Mouse (Mus musculus) thymus, postnatal 14 days (tissue): ENCODE measurements around the gene Lat2.
A peak's percentile ranks its signal among the peaks of the same experiment; 100 is the strongest.

ENCODE experiments used
- DNase-seq: peaks from one replicate; pipeline ENCODE4 v3.0.0; 2021

Lat2 gene

GRCm38 (mm10) chr5:134614802-134615201, at the start of gene Lat2:
Gene Lat2 (minus strand): TSS chr5:134615025.
- no peak for DNase-seq

- no peak for DNase-seq
These were observed 41.9 kb upstream of the Lat2 start for GRCm38 (mm10) chr5:134656708-134657107.

GRCm38 (mm10) chr5:134652015-134652414, 37.2 kb upstream of the Lat2 start:
- DNase-seq = no peak

- DNase-seq = peak; percentile 77
These were observed 36.1 kb upstream of the Lat2 start for GRCm38 (mm10) chr5:134650926-134651325.

- peak; percentile 33 for DNase-seq
These were observed 34.2 kb upstream of the Lat2 start for GRCm38 (mm10) chr5:134648976-134649375.

GRCm38 (mm10) chr5:134647394-134647793, 32.6 kb upstream of the Lat2 start:
- DNase-seq = no peak

- no peak for DNase-seq
These were observed 31.6 kb upstream of the Lat2 start for GRCm38 (mm10) chr5:134646461-134646860.

GRCm38 (mm10) chr5:134644643-134645118, 29.9 kb upstream of the Lat2 start:
- no peak for DNase-seq

GRCm38 (mm10) chr5:134644121-134644520, 29.3 kb upstream of the Lat2 start:
- no peak for DNase-seq

- no peak for DNase-seq
These were observed 25.5 kb upstream of the Lat2 start for GRCm38 (mm10) chr5:134640371-134640770.

- DNase-seq = peak; percentile 98
These were observed 24.5 kb upstream of the Lat2 start, which contains the start of gene Eif4h for GRCm38 (mm10) chr5:134639269-134639682. Gene Eif4h (minus strand): TSS chr5:134639490.

- peak; percentile 76 for DNase-seq
These were observed 23.8 kb upstream of the Lat2 start for GRCm38 (mm10) chr5:134638461-134639268.

GRCm38 (mm10) chr5:134637820-134638367, 23.1 kb upstream of the Lat2 start:
- no peak for DNase-seq

GRCm38 (mm10) chr5:134632841-134633240, 18.0 kb upstream of the Lat2 start:
- DNase-seq = no peak

GRCm38 (mm10) chr5:134630835-134631234, 16.0 kb upstream of the Lat2 start:
- no peak for DNase-seq

- DNase-seq = no peak
These were observed 14.7 kb upstream of the Lat2 start for GRCm38 (mm10) chr5:134629508-134629907.

- no peak for DNase-seq
These were observed 7.2 kb upstream of the Lat2 start for GRCm38 (mm10) chr5:134622069-134622468.

GRCm38 (mm10) chr5:134621099-134621640, 6.3 kb upstream of the Lat2 start:
- no peak for DNase-seq

- no peak for DNase-seq
These were observed 5.6 kb upstream of the Lat2 start for GRCm38 (mm10) chr5:134620457-134620856.

- DNase-seq = peak; percentile 67
These were observed 2.2 kb upstream of the Lat2 start for GRCm38 (mm10) chr5:134617071-134617470.

GRCm38 (mm10) chr5:134615780-134616179, 955 bp upstream of the Lat2 start:
- no peak for DNase-seq

- no peak for DNase-seq
These were observed 555 bp upstream of the Lat2 start for GRCm38 (mm10) chr5:134615380-134615779.

GRCm38 (mm10) chr5:134614296-134614695, 529 bp downstream of the Lat2 start:
- no peak for DNase-seq

- no peak for DNase-seq
These were observed 1.1 kb downstream of the Lat2 start for GRCm38 (mm10) chr5:134613727-134614126.
